Mouse (Mus musculus) heart, embryonic 14.5 days (tissue): ENCODE results near the gene Hid1. TPM values are rescaled to one million over a fixed set of nuclear protein-coding genes. Genes with fewer than 3 reads are reported as not detected.

Source experiments
- ATAC-seq: fragments of 200-750 bp; cut with Nextera tagmentation; 2 replicates; pipeline ENCODE4 v1.8.0; 2017; ENCODE audit warnings: low read depth, moderate TSS enrichment; ENCODE audit not compliant: insufficient number of reproducible peaks, insufficient read depth, low FRiP score
- H3K27ac ChIP-seq, 2 experiments: fragments of 200-500 bp in 1 of 2; fragments of 300-500 bp in 1 of 2; sonication (generic) in 1 of 2; replicated peaks in 1 of 2; 2 replicates each; pipeline ENCODE4 v1.5.1; 2012 to 2014; ENCODE audit warnings: low read depth in 2 of 2, low read length in 2 of 2, control low read depth in 1 of 2, mild to moderate bottlenecking in 1 of 2, mixed read lengths in 1 of 2; ENCODE audit not compliant: control insufficient read depth in 1 of 2, insufficient read depth in 1 of 2
- H3K27me3 ChIP-seq: fragments of 300-500 bp; sonication (generic); 2 replicates; pipeline ENCODE4 v1.6.1; 2014; ENCODE audit warnings: mild to moderate bottlenecking, low read length, control low read depth; ENCODE audit not compliant: control insufficient read depth, insufficient read depth
- H3K36me3 ChIP-seq: fragments of 300-500 bp; sonication (generic); 2 replicates; pipeline ENCODE4 v1.6.1; 2014; ENCODE audit warnings: mild to moderate bottlenecking, control low read depth, low read length, mixed read lengths; ENCODE audit not compliant: control insufficient read depth, insufficient read depth
- H3K4me1 ChIP-seq, 2 experiments: fragments of 200-500 bp in 1 of 2; fragments of 300-500 bp in 1 of 2; sonication (generic) in 1 of 2; 2 replicates each; pipeline ENCODE4 v1.6.1; 2012 to 2014; ENCODE audit warnings: low read length in 2 of 2, control low read depth in 1 of 2, mixed read lengths in 1 of 2; ENCODE audit not compliant: control insufficient read depth in 2 of 2, insufficient read depth in 2 of 2
- H3K4me2 ChIP-seq: fragments of 300-500 bp; sonication (generic); 2 replicates; pipeline ENCODE4 v1.6.1; 2014; ENCODE audit warnings: mild to moderate bottlenecking, low read length
- H3K4me3 ChIP-seq, 2 experiments: fragments of 200-500 bp in 1 of 2; fragments of 300-500 bp in 1 of 2; sonication (generic) in 1 of 2; 2 replicates each; pipeline ENCODE4 v1.5.1; 2012 to 2014; ENCODE audit warnings: low read length in 2 of 2, mild to moderate bottlenecking in 2 of 2, control low read depth in 1 of 2, low read depth in 1 of 2, moderate library complexity in 1 of 2; ENCODE audit not compliant: control insufficient read depth in 1 of 2, insufficient read depth in 1 of 2
- H3K9ac ChIP-seq: fragments of 300-500 bp; sonication (generic); 2 replicates; pipeline ENCODE4 v1.6.1; 2014; ENCODE audit warnings: mild to moderate bottlenecking, low read length
- H3K9me3 ChIP-seq: fragments of 300-500 bp; sonication (generic); 2 replicates; pipeline ENCODE4 v1.6.1; 2016; ENCODE audit warnings: low read length, control low read depth; ENCODE audit not compliant: control insufficient read depth
- WGBS: fragments of 180-500 bp; shearing (Covaris S2); extraction: QIAGEN DNeasy Blood & Tissue Kit; methylation state at CpG from one replicate; pipeline ENCODE4 v1.1.7; 2014; 5-methylcytosine and 5-hydroxymethylcytosine counted together
- polyA plus RNA-seq: library from polyadenylated mRNA; unstranded; fragments of >200 nt; fragmentation: Nextera tagmentation; extraction: Ambion mirVana; gene quantifications from 2 replicates; pipeline ENCODE4 v1.2.1, GENCODE M21; 2014

Gene Hid1
- polyA plus RNA-seq, 1 experiment from 2014 or later = 7.4 TPM

GRCm38 (mm10) chr11:115383701-115384474 lies 16.3 kb upstream of the Hid1 start:
- Histone ChIP-seq H3K4me3 (peak overlapping the region in 1 of 2 experiments; percentile 74; a peak in 1 of 4 replicates), H3K4me2 (peak overlapping the region; percentile 76), H3K36me3 (no peaks in the 10 kb centered on the region), H3K9me3 (no peaks in the 10 kb centered on the region), H3K9ac (0 out of 2 replicates have a peak overlapping the region, but pooled peaks have one; percentile 8), H3K4me1 (peaks cover 18 to 34% of the 10 kb centered on the region in 2 experiments), H3K27ac (peak overlapping the region; percentile 3 to 19; a peak in 1 of 4 replicates), H3K27me3 (peaks cover 6% of the 10 kb centered on the region; the same call in 1 of the 2 replicates)
- no peak for ATAC-seq
- 50% methylated on average over 16 of the region's 16 CpGs for WGBS

GRCm38 (mm10) chr11:115382891-115383290 lies 15.3 kb upstream of the Hid1 start:
- H3K9me3 ChIP-seq = no peaks in the 10 kb centered on the region
- peak overlapping the region; percentile 74 to 79 for H3K4me3 ChIP-seq
- H3K9ac ChIP-seq = peak overlapping the region; percentile 86
- peak overlapping the region in 1 of 2 experiments; percentile 70; a peak in 1 of 4 replicates for H3K27ac ChIP-seq
- WGBS = 13% methylated on average over 5 of the region's 5 CpGs
- no peaks in the 10 kb centered on the region for H3K36me3 ChIP-seq
- H3K27me3 ChIP-seq = peaks cover 6% of the 10 kb centered on the region; the same call in 1 of the 2 replicates
- H3K4me2 ChIP-seq = peak overlapping the region; percentile 76
- peaks cover 18 to 34% of the 10 kb centered on the region in 2 experiments for H3K4me1 ChIP-seq
- no peak for ATAC-seq

- H3K9ac ChIP-seq = peak within 1 kb of the TSS; percentile 86
- H3K4me2 ChIP-seq = peak within 1 kb of the TSS; percentile 76
- H3K27ac ChIP-seq = peak within 1 kb of the TSS; percentile 50 to 70
- ATAC-seq = peak; percentile 85
- H3K9me3 ChIP-seq = no peaks in the 10 kb centered on the region
- H3K36me3 ChIP-seq = no peaks in the 10 kb centered on the region
- under 1% methylated on average over 75 of the region's 76 CpGs for WGBS
- peaks cover 18 to 34% of the 10 kb centered on the region in 2 experiments for H3K4me1 ChIP-seq
- H3K27me3 ChIP-seq = peaks cover 6% of the 10 kb centered on the region; the same call in 1 of the 2 replicates
- peak within 1 kb of the TSS; percentile 74 to 79 for H3K4me3 ChIP-seq
Observed at GRCm38 (mm10) chr11:115381743-115382539, 14.4 kb upstream of the Hid1 start, which contains the start of gene Cdr2l. Gene Cdr2l, plus strand, starts transcription at chr11:115381916.

GRCm38 (mm10) chr11:115381276-115381675 lies 13.7 kb upstream of the Hid1 start:
- H3K36me3 ChIP-seq = no peaks in the 10 kb centered on the region
- peak overlapping the region; percentile 28 to 68; a peak in 3 of 4 replicates for H3K27ac ChIP-seq
- ATAC-seq = no peak
- no peaks in the 10 kb centered on the region for H3K9me3 ChIP-seq
- H3K4me3 ChIP-seq = peak overlapping the region; percentile 74 to 79
- H3K9ac ChIP-seq = peak overlapping the region; percentile 86
- 11% methylated on average over 9 of the region's 9 CpGs for WGBS
- peaks cover 6% of the 10 kb centered on the region; the same call in 1 of the 2 replicates for H3K27me3 ChIP-seq
- H3K4me1 ChIP-seq = peaks cover 18 to 34% of the 10 kb centered on the region in 2 experiments
- H3K4me2 ChIP-seq = peak overlapping the region; percentile 76

GRCm38 (mm10) chr11:115377854-115378253 lies 10.3 kb upstream of the Hid1 start:
- H3K27ac ChIP-seq = no peak overlapping the region
- H3K9me3 ChIP-seq = no peaks in the 10 kb centered on the region
- peaks cover 11 to 20% of the 10 kb centered on the region in 2 experiments for H3K4me1 ChIP-seq
- no peak for ATAC-seq
- H3K4me2 ChIP-seq = no peak overlapping the region
- H3K4me3 ChIP-seq = no peak overlapping the region
- peaks cover 19% of the 10 kb centered on the region; the same call in 1 of the 2 replicates for H3K27me3 ChIP-seq
- H3K36me3 ChIP-seq = no peaks in the 10 kb centered on the region
- WGBS = 86% methylated on average over 7 of the region's 7 CpGs
- H3K9ac ChIP-seq = no peak overlapping the region

- Histone ChIP-seq H3K9ac (no peak overlapping the region), H3K9me3 (no peaks in the 10 kb centered on the region), H3K27me3 (peaks cover 17% of the 10 kb centered on the region; the same call in 1 of the 2 replicates), H3K27ac (no peak overlapping the region), H3K4me1 (peaks cover 11 to 15% of the 10 kb centered on the region in 2 experiments), H3K4me2 (no peak overlapping the region), H3K4me3 (no peak overlapping the region), H3K36me3 (no peaks in the 10 kb centered on the region)
- WGBS = 78% methylated on average over 4 of the region's 4 CpGs
- ATAC-seq = no peak
Observed at GRCm38 (mm10) chr11:115377254-115377653, 9.7 kb upstream of the Hid1 start.

- Histone ChIP-seq H3K4me2 (no peak overlapping the region), H3K4me3 (no peak overlapping the region), H3K4me1 (peaks cover 11 to 15% of the 10 kb centered on the region in 2 experiments), H3K9ac (no peak overlapping the region), H3K27me3 (peaks cover 17% of the 10 kb centered on the region; the same call in 1 of the 2 replicates), H3K27ac (no peak overlapping the region), H3K9me3 (no peaks in the 10 kb centered on the region), H3K36me3 (no peaks in the 10 kb centered on the region)
- 56% methylated on average over 7 of the region's 7 CpGs for WGBS
- no peak for ATAC-seq
Observed at GRCm38 (mm10) chr11:115376722-115377121, 9.2 kb upstream of the Hid1 start.
